Mouse (Mus musculus): Measurements from ENCODE around the gene Rec114. TPM values are rescaled to one million over a fixed set of nuclear protein-coding genes. Genes with fewer than 3 reads are reported as not detected.

Rec114 gene
- polyA plus RNA-seq, 1 experiment = 0.60 TPM

DNA sequence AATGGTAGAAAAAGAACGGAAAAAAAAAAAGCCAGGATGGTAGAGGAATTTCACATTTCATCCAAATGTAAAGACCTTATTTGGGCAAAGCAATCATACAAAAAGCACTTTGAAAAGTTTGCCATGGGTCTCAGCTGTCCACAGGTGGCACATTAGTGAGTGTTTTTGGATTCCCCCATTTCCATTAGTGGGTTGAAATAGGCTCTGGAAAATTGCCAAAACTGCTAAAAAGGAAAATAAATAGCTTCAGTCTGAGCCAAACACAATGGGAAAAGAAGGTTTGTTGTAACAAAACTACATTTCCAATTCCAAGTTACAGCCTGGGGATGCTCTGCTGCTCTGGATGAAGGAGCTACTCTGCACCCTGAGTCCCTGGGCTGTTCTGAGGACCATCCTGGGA lies 9.8 kb upstream of the Rec114 start:
- DNase-seq (ENCODE audit: low read depth) = peak; percentile 70
- TF ChIP-seq CTCF (IDR thresholded peaks at IDR 0.05; ENCODE audit: borderline replicate concordance, extremely low read depth, insufficient read depth, insufficient read length) = no peak

DNA sequence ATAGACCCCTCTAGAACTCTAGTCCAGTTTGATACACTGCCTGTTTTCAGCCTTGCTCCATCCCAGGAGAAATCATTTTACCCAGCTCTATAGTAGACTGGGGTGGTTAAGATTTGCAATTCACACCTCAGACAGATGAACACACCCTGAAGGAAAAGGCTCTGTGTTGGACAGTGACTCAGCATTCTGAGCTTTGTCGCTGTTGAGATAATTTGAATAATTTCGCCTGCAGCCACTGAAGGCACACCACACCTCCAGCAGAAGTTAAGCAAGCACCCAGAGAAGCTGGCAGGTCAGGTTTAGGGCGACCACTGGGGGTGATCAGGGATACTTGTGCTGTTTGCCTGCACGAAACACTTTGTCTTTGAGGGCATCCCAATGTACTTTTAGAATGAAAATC lies 4.4 kb upstream of the Rec114 start:
- no peak for TF ChIP-seq CTCF (IDR thresholded peaks at IDR 0.05; ENCODE audit: borderline replicate concordance, extremely low read depth, insufficient read depth, insufficient read length)
- TF ChIP-seq POLR2A (IDR thresholded peaks at IDR 0.05; ENCODE audit: borderline replicate concordance, extremely low read depth, insufficient read depth, insufficient read length, poor library complexity, severe bottlenecking) = no peak
- DNase-seq (ENCODE audit: low read depth) = no peak

DNA sequence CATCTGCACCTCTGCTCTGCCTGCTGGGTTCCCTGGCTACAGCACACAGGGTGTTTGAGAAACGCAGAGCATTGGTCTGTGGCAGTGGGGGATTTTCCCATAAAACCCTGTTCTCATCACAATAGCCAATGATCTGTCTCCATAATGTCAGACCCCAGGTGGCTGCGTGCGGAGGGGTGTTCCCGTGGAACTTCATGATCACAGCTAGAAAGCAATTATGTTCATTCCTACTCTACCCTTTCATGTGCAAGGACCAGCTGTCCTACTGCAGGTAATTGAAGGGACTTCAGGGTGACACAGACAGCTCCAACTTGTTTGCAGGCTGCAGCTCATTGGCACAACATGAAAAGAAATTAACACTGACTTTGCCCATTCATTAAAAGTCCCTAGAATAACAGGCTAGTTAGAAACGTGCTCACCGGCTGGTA lies 3.6 kb upstream of the Rec114 start:
- DNase-seq (ENCODE audit: low read depth) = peak; percentile 84
- TF ChIP-seq POLR2A (IDR thresholded peaks at IDR 0.05; ENCODE audit: borderline replicate concordance, extremely low read depth, insufficient read depth, insufficient read length, poor library complexity, severe bottlenecking) (no peak), CTCF (IDR thresholded peaks at IDR 0.05; ENCODE audit: borderline replicate concordance, extremely low read depth, insufficient read depth, insufficient read length) (no peak)

DNA sequence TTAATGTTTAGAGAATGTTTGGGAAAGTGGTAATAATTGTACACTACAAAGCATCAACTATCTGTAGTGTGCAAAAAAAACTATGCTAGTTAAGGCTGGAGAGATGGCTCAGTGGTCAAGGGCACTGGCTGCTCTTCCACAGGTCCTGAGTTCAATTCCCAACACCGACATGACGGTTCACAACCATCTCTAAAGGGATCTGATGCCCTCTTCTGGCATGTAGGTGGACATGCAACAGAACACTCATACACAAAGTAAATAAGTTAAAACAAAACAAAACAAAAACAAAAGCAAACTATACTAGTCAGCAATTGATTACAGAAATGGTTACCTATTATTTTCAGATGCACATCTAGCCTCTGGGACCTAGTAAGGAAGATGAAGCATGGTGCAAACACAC lies 1.1 kb downstream of the Rec114 start:
- TF ChIP-seq CTCF (IDR thresholded peaks at IDR 0.05; ENCODE audit: borderline replicate concordance, extremely low read depth, insufficient read depth, insufficient read length) (no peak), POLR2A (IDR thresholded peaks at IDR 0.05; ENCODE audit: borderline replicate concordance, extremely low read depth, insufficient read depth, insufficient read length, poor library complexity, severe bottlenecking) (no peak)
- DNase-seq (ENCODE audit: low read depth) = no peak

GRCm38 (mm10) chr9:58741369-58741768 lies 2.4 kb downstream of the Rec114 start:
- TF ChIP-seq POLR2A (IDR thresholded peaks at IDR 0.05; ENCODE audit: borderline replicate concordance, extremely low read depth, insufficient read depth, insufficient read length, poor library complexity, severe bottlenecking) = no peak
- no peak for TF ChIP-seq CTCF (IDR thresholded peaks at IDR 0.05; ENCODE audit: borderline replicate concordance, extremely low read depth, insufficient read depth, insufficient read length)
- no peak for DNase-seq (ENCODE audit: low read depth)

GRCm38 (mm10) chr9:58739791-58740190 lies 4.0 kb downstream of the Rec114 start:
- TF ChIP-seq POLR2A (IDR thresholded peaks at IDR 0.05; ENCODE audit: borderline replicate concordance, extremely low read depth, insufficient read depth, insufficient read length, poor library complexity, severe bottlenecking) = no peak
- no peak for TF ChIP-seq CTCF (IDR thresholded peaks at IDR 0.05; ENCODE audit: borderline replicate concordance, extremely low read depth, insufficient read depth, insufficient read length)
- no peak for DNase-seq (ENCODE audit: low read depth)

GRCm38 (mm10) chr9:58723165-58723564 lies 20.6 kb downstream of the Rec114 start:
- TF ChIP-seq CTCF (IDR thresholded peaks at IDR 0.05; ENCODE audit: borderline replicate concordance, extremely low read depth, insufficient read depth, insufficient read length) (no peak), POLR2A (IDR thresholded peaks at IDR 0.05; ENCODE audit: borderline replicate concordance, extremely low read depth, insufficient read depth, insufficient read length, poor library complexity, severe bottlenecking) (no peak)
- no peak for DNase-seq (ENCODE audit: low read depth)

- TF ChIP-seq CTCF (IDR thresholded peaks at IDR 0.05; ENCODE audit: borderline replicate concordance, extremely low read depth, insufficient read depth, insufficient read length) (no peak), POLR2A (IDR thresholded peaks at IDR 0.05; ENCODE audit: borderline replicate concordance, extremely low read depth, insufficient read depth, insufficient read length, poor library complexity, severe bottlenecking) (no peak)
These were observed 21.6 kb downstream of the Rec114 start for GRCm38 (mm10) chr9:58722151-58722550.

DNA sequence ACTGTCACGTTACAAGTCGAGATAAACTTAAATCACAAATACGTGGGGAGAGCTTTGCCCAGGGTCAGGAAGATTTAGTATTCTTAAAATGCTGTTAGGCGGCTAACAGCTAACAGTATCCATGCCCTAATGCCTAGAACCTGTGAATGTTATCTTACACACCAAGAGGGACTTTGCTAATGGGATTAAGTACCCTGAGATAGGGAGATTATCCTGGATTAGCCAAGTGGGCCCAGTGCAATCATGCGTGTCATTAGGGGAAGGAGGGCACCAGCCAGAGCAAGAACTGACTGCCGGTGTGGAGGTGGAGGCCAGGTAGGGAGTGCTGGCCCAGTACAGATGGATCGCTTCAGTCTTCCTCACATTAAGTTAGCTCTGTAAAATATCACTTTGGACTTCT lies 22.7 kb downstream of the Rec114 start:
- TF ChIP-seq CTCF (IDR thresholded peaks at IDR 0.05; ENCODE audit: borderline replicate concordance, extremely low read depth, insufficient read depth, insufficient read length) = no peak
- no peak for TF ChIP-seq POLR2A (IDR thresholded peaks at IDR 0.05; ENCODE audit: borderline replicate concordance, extremely low read depth, insufficient read depth, insufficient read length, poor library complexity, severe bottlenecking)
- DNase-seq (ENCODE audit: low read depth) = no peak

More at GRCm38 (mm10) chr9:58722151-58722550, 21.6 kb downstream of the Rec114 start:
- no peak for DNase-seq (ENCODE audit: low read depth)

DNA sequence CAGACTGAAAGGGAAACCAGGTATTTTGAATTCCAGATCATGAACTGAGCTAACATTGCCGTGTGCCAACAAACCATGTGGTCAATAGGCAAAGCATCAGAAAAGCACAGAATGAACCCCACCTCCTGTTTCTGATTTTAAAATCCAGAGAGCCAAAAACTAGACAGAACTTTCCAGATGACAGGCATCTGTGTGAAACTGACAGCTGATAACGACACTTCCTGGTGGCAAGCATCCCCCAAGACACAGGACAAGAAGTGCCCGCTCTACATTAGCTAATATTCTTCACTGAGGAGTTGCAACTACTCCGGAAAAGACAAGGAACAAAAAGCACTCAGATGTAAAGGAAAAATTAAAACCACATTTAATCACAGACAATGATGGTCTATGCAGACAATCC lies 23.6 kb downstream of the Rec114 start:
- TF ChIP-seq CTCF (IDR thresholded peaks at IDR 0.05; ENCODE audit: borderline replicate concordance, extremely low read depth, insufficient read depth, insufficient read length) (no peak), POLR2A (IDR thresholded peaks at IDR 0.05; ENCODE audit: borderline replicate concordance, extremely low read depth, insufficient read depth, insufficient read length, poor library complexity, severe bottlenecking) (no peak)
- no peak for DNase-seq (ENCODE audit: low read depth)

DNA sequence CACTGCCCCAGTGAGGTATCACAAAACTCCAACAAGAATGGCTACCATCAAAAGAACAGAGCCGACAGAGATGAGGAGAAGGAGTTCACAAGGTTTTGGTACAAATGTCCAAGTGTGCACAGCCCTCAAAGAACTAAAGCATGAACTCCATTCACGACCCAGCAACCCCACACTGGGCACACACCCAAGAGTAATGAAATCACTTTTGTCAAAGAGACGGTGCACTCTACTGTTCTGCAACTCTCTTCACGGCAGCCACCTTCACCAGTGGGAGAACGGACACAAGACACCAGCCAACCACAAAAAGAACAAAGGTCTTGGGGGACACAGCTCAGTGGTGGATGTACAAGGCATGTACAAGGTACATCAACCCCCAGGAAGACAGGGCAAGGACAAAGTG lies 24.3 kb downstream of the Rec114 start:
- no peak for DNase-seq (ENCODE audit: low read depth)
- TF ChIP-seq CTCF (IDR thresholded peaks at IDR 0.05; ENCODE audit: borderline replicate concordance, extremely low read depth, insufficient read depth, insufficient read length) (no peak), POLR2A (IDR thresholded peaks at IDR 0.05; ENCODE audit: borderline replicate concordance, extremely low read depth, insufficient read depth, insufficient read length, poor library complexity, severe bottlenecking) (no peak)

DNA sequence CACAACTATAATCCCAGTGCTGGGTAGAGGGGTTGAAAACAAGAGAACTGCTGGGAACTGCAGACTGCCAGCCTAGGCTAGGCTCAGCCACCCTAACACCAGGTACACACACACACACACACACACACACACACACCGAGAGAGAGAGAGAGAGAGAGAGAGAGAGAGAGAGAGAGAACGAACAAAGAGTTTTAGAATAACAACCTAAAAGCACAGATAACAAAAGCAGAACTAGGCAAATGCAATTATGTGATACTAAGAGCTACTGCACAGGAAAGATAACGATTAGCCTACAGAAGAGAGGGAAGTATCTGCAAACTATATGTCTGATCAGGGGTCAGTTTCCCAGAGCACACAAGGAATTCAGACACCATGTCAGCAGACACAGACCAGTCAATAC lies 24.8 kb downstream of the Rec114 start:
- no peak for DNase-seq (ENCODE audit: low read depth)
- TF ChIP-seq CTCF (IDR thresholded peaks at IDR 0.05; ENCODE audit: borderline replicate concordance, extremely low read depth, insufficient read depth, insufficient read length) (no peak), POLR2A (IDR thresholded peaks at IDR 0.05; ENCODE audit: borderline replicate concordance, extremely low read depth, insufficient read depth, insufficient read length, poor library complexity, severe bottlenecking) (no peak)

DNA sequence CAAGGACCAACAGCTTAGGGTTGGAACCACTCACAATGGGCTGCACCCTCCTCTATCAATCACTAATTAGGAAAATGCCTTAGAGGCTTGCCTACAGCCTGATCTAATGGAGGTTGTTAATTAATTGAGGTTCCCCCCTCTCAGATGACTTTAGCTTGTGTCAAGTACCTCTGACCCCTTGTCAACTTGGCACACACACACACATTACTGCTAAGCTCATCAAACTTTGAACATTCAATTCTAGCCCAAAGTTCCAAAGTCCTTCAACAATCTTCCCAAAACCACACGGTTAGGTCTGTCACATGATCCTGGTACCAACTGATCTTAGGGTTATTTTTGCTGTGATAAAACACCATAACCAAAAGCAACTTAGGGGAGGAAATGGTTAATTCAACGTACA lies 26.9 kb downstream of the Rec114 start:
- no peak for TF ChIP-seq POLR2A (IDR thresholded peaks at IDR 0.05; ENCODE audit: borderline replicate concordance, extremely low read depth, insufficient read depth, insufficient read length, poor library complexity, severe bottlenecking)
- TF ChIP-seq CTCF (IDR thresholded peaks at IDR 0.05; ENCODE audit: borderline replicate concordance, extremely low read depth, insufficient read depth, insufficient read length) = no peak
- DNase-seq (ENCODE audit: low read depth) = no peak
